Mouse (Mus musculus): ENCODE measurements around the gene Pygl.

- TF ChIP-seq CTCF (conservative IDR thresholded peaks at IDR 0.05; ENCODE audit: low read length) (no peak), NANOG (IDR thresholded peaks at IDR 0.05; ENCODE audit: borderline replicate concordance, low read length) (no peak)
These were observed 12.3 kb downstream of the Pygl start for GRCm38 (mm10) chr12:70218795-70219540.

All from E14TG2a.4 (cell line).